Mouse (Mus musculus) ES-Bruce4 (cell line): ENCODE measurements around the gene Flii.

ENCODE experiments used
- CTCF ChIP-seq: IDR thresholded peaks from one replicate; pipeline ENCODE4 v1.8.1; 2011; ENCODE audit warnings: low read depth, low read length
- POLR2A ChIP-seq: IDR thresholded peaks from one replicate; pipeline ENCODE4 v1.8.1; 2011; ENCODE audit warnings: low read length; ENCODE audit not compliant: insufficient read depth

- TF ChIP-seq POLR2A, result no peak
- no peak for TF ChIP-seq CTCF
Observed at GRCm38 (mm10) chr11:60729217-60729641, 2.2 kb upstream of the Flii start.
